Mouse (Mus musculus) urinary bladder, postnatal 36 days (tissue): ENCODE data around the gene Zfp318.

Experiments used
- DNase-seq, 2 experiments: peaks; one replicate each; pipeline ENCODE4 v3.0.0; 2022; ENCODE audit warnings: low spot score in 2 of 2, mixed read lengths in 1 of 2

Gene Zfp318

DNA sequence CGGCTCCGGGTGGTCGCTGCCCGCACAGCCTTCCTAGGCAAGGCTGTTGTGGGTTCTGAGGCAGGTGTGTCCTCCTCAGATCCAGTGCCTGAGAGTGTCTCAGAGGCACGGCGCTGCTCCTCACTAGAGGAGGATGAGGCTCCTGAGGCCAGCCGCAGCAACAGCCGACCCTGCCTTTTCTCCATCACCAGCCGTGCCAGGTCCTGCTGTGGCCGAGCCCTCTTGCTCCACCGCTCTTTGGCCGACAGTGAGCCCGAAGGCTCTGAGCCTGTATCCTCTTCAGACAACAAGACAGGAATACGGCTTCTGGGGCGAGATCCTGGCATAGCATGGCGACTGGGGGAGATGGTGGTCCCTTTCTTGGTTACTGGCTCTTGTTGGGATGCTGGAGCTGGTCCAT, 62.7 kb downstream of the Zfp318 start:
- no peak for DNase-seq

DNA sequence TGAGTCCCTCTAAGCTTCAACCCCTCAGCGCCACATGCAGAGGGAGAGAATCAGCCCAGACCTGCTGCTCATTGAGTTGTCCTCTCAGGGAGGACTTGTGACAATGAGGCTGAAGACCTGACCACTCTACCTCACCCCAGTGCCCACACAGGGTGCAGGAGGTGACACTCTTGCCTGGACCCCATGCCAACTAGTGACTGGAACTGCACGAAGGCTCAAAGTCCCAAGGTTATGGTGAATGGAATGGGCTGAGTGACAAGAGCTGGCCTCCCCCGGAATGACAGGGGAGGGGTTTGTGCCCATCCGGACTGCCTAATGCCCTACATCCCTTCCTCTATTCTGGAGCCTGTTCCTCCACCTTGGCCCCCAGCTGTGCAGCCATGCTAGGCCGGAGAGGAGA, 69.2 kb downstream of the Zfp318 start:
- no peak for DNase-seq

- DNase-seq = no peak
Observed at GRCm38 (mm10) chr17:46453302-46453948, 69.9 kb downstream of the Zfp318 start.

DNA sequence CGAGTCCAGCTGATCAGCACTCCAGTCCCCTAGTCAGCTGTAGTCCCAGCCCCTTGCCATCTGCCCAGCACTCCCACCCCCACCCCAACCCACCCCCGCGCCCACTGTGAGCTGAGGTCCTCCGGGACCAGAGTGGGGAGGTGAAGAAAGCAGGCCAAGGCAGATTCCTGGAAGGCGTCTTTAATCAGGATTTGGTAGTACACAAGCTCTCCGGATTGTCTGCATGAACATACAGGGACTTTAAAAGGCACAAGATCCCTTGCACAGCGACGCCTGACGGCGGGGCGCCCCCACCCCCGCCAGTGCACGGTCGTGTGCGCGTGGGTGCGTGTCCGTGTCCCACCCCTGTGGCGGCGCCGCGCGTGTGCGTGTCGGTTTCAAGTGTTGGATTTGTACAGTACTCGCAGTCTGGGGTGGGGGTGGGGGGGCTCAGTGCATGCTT, 70.5 kb downstream of the Zfp318 start:
- no peak for DNase-seq

DNA sequence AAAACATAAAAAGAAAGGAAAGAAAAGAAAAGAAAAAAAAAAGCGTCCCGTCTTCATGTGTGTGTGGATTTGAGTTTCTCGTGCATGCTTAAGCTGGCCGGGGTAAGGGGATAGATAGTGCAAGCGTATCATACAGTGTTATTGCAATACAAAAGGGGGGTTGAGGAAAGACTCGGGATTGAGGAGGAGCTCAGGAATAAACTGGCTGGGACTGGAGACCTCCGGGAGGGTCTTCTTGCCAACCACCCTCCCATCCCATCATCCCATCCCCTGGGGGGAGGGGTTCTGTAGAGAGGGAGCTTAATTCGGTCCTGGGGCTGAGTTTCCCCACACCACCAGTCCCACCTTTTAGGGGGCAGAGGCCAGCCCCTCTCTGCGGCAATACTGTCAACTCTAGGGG, 71.0 kb downstream of the Zfp318 start:
- DNase-seq = no peak

GRCm38 (mm10) chr17:46455110-46455691, 71.7 kb downstream of the Zfp318 start:
- peak; percentile 33 to 36 for DNase-seq

GRCm38 (mm10) chr17:46457791-46458190, 74.3 kb downstream of the Zfp318 start:
- DNase-seq = peak; percentile 28 to 48

DNA sequence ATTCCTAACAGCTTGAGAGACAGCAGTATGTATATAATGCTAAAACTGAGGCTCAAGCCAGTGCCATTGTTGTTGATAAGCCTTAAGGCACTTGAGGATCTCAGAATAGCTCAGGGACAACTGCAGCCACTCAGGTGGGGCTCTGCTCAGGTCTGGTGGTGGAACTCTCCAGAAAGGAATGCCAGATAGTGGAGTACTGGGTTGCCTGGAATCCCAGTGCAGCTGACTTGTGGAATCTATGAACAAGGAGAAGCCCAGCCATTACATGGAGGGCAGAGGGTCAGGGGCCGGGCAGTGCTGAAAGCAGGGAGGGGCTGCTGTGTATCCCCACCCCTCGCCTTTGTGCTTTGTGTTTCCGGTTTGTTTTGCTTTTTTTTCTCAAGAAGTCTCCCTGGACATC, 74.9 kb downstream of the Zfp318 start:
- no peak for DNase-seq

DNA sequence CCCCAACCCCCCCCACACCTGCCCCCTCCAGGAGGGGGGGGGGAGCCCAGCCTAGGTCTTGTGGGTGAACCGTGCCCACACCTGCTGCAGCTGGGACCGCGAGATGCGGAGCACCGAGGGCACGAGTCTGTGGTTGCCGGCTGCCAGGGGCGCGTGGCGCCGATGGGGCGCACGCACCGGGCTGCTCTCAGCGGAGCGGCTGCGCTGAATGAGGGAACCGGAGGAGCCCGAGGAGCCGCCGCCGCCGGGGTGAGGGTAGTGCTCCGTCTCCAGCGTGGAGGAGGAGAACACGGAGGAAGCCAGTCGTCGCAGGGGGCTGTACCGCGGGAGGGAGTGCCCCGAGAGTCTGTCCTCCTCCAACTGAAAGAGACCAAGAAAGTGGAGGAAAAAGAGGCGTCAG, 77.1 kb downstream of the Zfp318 start:
- DNase-seq = no peak

DNA sequence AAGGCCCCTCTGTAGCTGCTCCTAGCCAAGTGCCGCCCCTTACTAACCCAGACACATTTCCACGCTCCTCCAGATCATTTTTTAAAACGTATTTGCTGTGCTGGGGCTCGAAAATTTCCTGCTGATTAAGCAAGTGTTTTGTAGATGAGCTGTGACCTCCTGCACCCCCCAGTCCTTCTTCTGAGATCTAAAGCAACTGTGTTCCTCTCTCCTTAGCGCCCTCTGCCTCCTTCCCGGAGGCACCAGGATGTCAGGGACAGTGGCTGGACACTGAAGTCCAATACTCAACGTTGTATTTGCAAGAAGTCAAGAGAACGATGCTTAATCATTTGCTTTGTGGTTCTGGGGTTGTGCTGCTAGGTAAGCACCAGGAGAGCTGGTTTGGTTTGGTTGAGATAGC, 77.8 kb downstream of the Zfp318 start:
- no peak for DNase-seq

GRCm38 (mm10) chr17:46462226-46462625, 78.7 kb downstream of the Zfp318 start:
- peak in 1 of 2 experiments; percentile 16 for DNase-seq

DNA sequence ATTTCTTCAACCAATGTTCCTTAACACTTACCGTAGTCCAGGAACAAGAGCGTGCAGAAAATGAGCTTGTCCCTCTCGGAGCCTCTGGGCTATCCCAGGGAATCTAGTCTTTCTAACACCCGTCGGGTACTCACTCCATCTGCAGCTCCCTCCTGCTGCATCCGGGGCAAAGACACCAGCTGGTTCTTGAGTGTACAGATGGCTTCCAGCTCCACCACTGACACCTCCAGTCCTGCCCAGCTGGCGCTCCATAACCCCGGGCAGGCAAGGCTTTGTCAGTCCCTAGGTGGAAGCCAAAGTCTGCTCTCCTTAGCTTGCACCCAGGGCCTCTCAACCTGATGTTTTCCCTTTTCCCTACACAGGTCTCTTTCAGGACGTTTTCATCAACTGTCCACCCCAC, 84.3 kb downstream of the Zfp318 start:
- no peak for DNase-seq
